Mouse (Mus musculus): Measurements from ENCODE around the gene Lifr. TPM values are rescaled to one million over a fixed set of nuclear protein-coding genes. Genes with fewer than 3 reads are reported as not detected.

Lifr gene
- polyA plus RNA-seq (2012; ENCODE audit: insufficient read depth, insufficient read length, missing spikeins) = 11.6 and 12.9 TPM in 2 replicates

DNA sequence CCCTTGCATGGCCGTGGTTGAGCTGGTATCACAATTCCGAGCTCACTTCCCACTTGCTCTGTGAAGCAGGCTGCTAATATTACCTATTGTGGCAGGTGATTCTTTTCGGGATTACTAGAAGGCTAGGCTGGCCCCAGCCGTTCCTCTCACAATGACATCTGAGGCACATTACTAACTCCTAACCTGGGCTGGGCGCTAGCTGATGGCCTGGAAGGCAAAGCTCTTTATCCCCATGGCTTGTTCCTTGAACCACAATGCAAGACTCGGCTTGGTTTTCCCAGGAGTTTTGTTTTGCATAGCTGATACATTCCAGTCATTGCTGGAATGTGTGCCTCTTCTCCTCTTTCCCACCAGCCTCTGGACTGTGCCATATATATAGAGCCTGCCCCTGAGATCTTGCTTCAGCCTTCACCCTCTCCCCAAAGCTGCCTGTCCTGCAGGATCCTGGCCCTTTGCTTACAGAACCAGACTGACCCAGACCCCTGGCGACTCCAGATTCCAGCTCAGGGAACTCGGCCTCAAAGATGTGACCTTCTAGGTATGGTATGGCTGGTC lies at the start of gene Lifr:
Lifr (plus strand) TSS at position 404 of the 555 bp plus-strand sequence.
- Histone ChIP-seq H3K4me3 (ENCODE audit: insufficient read depth, low read depth, low read length) (no peak within 1 kb of the TSS), H3K27ac (replicated peaks; ENCODE audit: low read depth, low read length) (no peak within 1 kb of the TSS), H3K4me1 (ENCODE audit: control insufficient read depth, insufficient read depth, insufficient read length, low read length) (peaks cover 5% of the 10 kb centered on the region; the same call in 1 of the 2 replicates)

DNA sequence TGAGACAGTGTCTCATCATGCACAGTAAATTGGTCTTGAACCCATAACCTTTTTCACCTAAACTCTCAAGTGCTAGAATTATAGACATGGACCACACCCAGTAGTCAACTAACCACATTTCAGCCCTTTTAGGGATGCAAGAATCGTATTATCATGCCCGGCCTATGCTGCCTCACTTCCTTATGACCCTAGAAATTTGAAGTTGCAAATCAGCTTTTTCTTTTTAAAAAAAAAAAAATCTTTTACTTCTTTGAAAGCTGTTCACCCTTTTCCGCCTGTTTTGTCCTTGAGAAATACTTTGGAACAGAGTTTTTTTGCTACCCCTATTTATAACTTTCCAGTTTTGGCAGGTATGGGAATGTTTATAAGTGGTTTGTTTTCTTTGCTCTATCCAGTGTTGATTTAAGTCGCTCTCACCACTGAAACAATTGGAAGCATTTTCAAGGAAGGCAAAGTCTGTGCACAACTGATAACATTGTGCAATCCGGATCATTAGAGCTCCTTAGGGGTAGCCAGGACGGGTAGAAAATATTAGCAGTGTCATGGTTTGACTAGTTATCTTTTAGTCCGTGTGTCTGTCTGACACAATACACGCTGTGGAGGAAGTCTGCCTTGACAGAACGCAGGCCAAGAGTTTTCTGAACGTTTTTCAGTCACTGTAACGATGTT lies 46.2 kb upstream of the Lifr start:
- peaks cover 3% of the 10 kb centered on the region; the same call in 1 of the 2 replicates for H3K4me1 ChIP-seq (ENCODE audit: control insufficient read depth, insufficient read depth, insufficient read length, low read length)
- H3K27ac ChIP-seq (replicated peaks; ENCODE audit: low read depth, low read length) = no peak overlapping the region
- H3K4me3 ChIP-seq (ENCODE audit: insufficient read depth, low read depth, low read length) = no peak overlapping the region

DNA sequence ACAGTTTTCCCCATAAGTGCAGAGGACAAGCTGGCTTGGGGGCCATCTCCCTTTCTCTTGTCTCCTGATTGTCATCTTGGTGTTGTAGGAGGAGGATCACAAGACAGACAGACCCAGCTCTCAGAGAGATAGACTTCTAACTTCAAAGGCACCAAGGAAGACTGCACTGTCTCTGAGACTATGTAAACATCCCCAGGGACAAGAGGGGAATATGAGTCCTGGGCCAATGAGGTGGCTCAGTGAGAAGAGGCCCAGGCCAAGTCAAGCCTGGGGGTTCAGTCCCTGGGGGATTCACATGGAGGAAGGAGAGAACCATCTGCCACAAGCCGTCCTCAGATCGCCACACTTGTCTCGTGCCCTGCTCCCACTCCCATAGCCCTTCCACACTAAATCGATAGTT lies 45.4 kb upstream of the Lifr start:
- no peak overlapping the region for H3K4me3 ChIP-seq (ENCODE audit: insufficient read depth, low read depth, low read length)
- H3K27ac ChIP-seq (replicated peaks; ENCODE audit: low read depth, low read length) = no peak overlapping the region
- H3K4me1 ChIP-seq (ENCODE audit: control insufficient read depth, insufficient read depth, insufficient read length, low read length) = peaks cover 3% of the 10 kb centered on the region; the same call in 1 of the 2 replicates

DNA sequence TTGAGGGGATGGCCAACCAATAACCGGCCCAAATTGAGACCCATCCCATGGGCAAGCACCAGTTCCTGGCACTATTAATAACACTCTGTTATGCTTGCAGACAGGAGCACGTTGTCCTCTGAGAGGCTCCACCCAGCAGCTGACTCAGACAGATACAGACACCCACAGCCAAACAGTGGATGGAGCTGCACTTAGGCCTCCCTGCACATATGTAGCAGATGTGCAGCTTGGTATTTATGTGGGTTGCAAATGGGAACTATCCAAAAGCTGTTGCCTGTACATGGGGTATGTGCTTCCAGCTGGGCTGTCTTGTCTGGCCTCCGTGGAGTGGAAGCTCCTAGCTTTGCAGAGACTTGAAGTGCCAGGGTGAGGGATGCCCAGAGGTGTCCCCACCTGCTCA lies 42.5 kb upstream of the Lifr start:
- Histone ChIP-seq H3K27ac (replicated peaks; ENCODE audit: low read depth, low read length) (no peak overlapping the region), H3K4me3 (ENCODE audit: insufficient read depth, low read depth, low read length) (no peak overlapping the region), H3K4me1 (ENCODE audit: control insufficient read depth, insufficient read depth, insufficient read length, low read length) (peaks cover 3% of the 10 kb centered on the region; the same call in 1 of the 2 replicates)

DNA sequence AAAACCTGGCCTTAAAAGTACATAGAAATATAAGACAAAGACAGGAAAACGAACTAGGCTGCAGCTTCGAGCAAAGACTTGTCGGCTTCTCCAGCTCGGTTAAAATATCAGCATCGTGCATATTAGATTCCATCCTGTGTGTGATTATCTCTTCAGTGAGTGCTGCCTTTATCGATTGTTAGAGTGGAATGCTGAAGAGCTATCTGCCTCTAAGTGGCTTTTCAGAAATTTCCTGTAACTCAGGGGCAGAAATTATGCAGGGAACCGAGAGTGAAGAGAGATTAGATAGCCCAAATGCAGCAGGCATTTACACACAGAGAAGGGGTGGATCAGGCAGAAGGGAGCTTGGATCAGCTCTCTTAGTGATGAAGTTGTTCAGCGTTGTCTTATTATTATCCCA lies 41.5 kb upstream of the Lifr start:
- H3K4me3 ChIP-seq (ENCODE audit: insufficient read depth, low read depth, low read length) = no peak overlapping the region
- H3K4me1 ChIP-seq (ENCODE audit: control insufficient read depth, insufficient read depth, insufficient read length, low read length) = peaks cover 3% of the 10 kb centered on the region; the same call in 1 of the 2 replicates
- no peak overlapping the region; the same call in 1 of the 2 replicates for H3K27ac ChIP-seq (replicated peaks; ENCODE audit: low read depth, low read length)

DNA sequence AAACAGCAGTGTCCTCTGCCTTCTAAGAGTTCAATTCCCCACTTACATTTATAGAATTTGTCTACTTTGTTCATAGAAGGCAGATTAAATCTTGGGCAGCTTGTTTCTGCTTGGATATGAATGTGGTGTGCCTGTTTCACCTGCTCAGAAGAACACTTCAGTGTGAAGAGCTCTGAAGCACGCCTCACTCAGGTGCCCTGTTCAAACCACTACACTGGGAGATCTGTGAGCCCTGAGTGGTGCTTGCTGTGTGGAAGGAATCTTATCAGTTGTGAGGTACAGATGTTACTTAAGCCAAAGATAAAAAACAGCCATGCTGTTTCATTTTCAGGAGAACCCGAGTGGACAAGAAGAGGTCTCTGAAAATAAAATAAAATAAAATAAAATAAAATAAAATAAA lies 38.7 kb upstream of the Lifr start:
- H3K27ac ChIP-seq (replicated peaks; ENCODE audit: low read depth, low read length) = no peak overlapping the region
- peaks cover 3% of the 10 kb centered on the region for H3K4me1 ChIP-seq (ENCODE audit: control insufficient read depth, insufficient read depth, insufficient read length, low read length)
- no peak overlapping the region for H3K4me3 ChIP-seq (ENCODE audit: insufficient read depth, low read depth, low read length)

DNA sequence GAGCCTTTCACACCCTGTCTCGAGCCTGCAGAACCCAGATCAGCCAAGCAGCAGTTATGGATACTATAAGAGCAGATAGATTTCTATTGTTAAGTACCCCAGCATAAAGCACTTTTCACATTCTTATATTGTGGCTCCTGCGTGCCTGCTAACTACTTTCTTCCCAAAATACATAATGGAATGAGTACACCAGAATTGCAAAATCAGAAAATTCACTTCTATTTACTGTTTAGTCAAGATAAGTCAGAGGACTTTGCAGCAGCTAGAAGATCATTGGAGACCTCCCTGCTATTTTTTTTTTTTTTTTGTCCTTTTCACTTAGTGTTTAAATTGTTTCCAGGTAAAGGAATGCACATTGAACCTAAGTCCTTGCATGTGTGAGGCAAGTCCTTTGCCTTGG lies 38.3 kb upstream of the Lifr start:
- Histone ChIP-seq H3K27ac (replicated peaks; ENCODE audit: low read depth, low read length) (no peak overlapping the region), H3K4me3 (ENCODE audit: insufficient read depth, low read depth, low read length) (no peak overlapping the region), H3K4me1 (ENCODE audit: control insufficient read depth, insufficient read depth, insufficient read length, low read length) (peaks cover 3% of the 10 kb centered on the region)

DNA sequence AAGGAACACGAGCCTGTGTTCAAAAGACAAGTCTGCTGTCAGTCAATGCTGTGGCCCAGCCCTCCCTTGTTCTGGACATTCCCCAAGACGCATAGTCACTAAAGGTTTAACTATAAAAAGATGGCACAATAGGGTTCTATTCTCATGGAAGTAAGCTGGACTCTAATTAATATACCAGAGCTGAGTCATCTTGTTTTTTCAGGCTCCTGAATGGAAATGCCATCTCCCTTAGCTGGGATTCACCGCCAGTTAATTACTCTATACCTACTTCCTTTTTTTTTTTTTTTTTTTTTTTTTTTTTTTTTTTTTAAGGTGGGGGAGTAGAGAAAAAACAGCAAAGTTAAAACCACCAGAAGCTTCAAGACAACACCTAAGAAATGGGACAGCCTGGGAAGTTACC lies 33.6 kb upstream of the Lifr start:
- Histone ChIP-seq H3K4me3 (ENCODE audit: insufficient read depth, low read depth, low read length) (no peak overlapping the region), H3K27ac (replicated peaks; ENCODE audit: low read depth, low read length) (no peak overlapping the region), H3K4me1 (ENCODE audit: control insufficient read depth, insufficient read depth, insufficient read length, low read length) (peaks cover 3% of the 10 kb centered on the region; the same call in 1 of the 2 replicates)

DNA sequence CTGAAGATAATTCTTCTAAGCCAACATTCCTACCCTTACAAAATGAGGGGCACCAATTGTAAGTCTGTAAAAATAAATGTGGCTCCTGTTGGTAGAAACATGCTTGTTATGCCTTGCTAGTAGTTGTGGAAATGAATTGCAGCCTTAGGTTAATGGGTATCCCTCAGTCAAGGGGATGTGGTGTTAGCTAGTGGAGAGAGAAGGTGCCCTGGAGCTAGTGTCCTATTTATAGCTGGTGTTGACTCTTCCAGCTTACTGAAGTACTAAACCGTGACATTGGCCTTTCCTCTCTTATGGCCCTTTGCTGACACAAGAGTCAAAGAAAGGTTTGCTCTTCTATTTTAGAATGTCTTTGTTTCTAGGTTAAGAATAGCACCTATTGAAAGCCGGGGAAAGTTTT lies 29.9 kb upstream of the Lifr start:
- H3K27ac ChIP-seq (replicated peaks; ENCODE audit: low read depth, low read length) = no peak overlapping the region
- no peak overlapping the region for H3K4me3 ChIP-seq (ENCODE audit: insufficient read depth, low read depth, low read length)
- H3K4me1 ChIP-seq (ENCODE audit: control insufficient read depth, insufficient read depth, insufficient read length, low read length) = peaks cover 7% of the 10 kb centered on the region

DNA sequence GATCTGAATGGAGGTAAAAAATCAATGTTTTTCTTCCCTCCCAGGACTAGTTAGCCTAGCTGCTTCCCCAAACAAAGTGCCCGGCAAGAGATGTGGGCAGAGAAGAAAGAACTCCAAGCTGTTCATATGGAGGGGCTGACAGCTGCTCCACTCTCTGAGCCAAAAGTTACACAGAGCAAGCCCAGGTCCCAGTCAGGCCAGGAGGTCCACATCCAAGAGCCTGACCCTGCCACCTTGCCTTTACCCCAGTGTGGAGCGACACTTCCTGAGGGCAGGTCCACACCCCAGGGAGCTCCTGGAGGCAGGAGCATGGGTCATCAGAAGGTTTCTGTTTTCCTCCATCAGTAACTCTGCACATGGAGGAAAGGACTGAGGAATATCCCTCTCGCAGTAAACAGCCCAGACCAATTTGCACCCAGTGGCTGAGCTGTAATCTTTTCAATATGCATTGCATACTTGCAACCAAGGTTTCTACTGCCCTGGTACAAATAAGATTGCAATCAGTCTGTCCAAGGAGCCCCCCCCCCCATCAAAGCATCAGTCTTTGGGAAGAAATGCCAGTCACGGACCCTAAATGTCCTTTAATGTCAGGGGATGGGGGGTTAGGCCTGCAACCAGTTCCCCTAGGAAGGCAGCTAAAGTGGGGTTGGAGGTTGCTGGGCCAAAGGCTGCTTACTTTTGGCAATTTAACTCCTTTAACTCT lies 28.3 kb upstream of the Lifr start:
- Histone ChIP-seq H3K4me1 (ENCODE audit: control insufficient read depth, insufficient read depth, insufficient read length, low read length) (peaks cover 4% of the 10 kb centered on the region), H3K27ac (replicated peaks; ENCODE audit: low read depth, low read length) (no peak overlapping the region), H3K4me3 (ENCODE audit: insufficient read depth, low read depth, low read length) (no peak overlapping the region)

DNA sequence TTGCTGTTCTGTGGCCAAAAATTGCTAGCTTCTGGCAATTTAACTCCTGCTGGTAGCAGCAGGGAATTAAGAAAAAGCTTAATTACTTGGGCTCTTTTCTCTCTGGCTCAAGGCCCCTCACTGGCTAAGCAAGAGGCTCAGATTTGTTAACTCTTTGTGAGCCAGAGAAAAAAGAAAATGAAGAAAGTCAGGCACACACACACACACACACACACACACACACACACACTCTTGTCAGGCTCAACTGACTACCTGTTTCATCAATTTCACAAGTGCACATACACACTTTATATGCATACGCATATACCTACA lies 27.8 kb upstream of the Lifr start:
- Histone ChIP-seq H3K27ac (replicated peaks; ENCODE audit: low read depth, low read length) (no peak overlapping the region), H3K4me3 (ENCODE audit: insufficient read depth, low read depth, low read length) (no peak overlapping the region), H3K4me1 (ENCODE audit: control insufficient read depth, insufficient read depth, insufficient read length, low read length) (peaks cover 4% of the 10 kb centered on the region)

DNA sequence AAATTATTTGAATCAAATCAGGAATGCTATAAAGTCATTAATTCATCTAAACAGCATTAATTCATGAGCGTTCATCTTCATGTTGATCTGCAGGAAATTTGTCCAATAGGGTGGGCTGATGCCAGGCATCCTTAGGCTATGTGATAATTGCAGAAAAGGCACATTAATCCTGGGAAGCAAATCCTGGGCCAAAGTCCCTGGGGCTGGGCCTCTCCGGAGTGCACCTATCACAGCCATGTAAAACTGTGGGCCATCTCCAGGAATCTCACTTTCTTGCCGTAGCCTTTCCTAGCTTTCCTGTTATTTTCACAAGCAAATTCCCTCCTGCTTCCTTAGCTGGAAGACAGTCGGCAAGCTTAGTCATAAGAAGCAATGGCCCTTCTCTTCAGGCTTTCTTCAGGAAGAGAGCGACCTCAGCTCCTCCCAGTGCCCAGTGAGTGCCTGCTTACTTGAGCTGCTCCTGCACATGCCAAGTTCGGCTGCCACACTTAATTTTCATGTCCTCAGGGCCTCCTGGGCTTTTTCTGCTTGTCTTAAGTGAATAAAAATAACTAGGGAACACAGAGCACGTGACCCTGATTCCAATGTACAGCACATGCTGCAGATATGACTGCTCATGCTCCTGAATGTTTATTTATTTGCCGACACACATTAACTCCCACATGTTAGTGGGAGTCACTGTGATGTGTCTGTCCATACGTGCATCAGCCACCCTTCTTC lies 26.7 kb upstream of the Lifr start:
- H3K27ac ChIP-seq (replicated peaks; ENCODE audit: low read depth, low read length) = no peak overlapping the region
- no peak overlapping the region for H3K4me3 ChIP-seq (ENCODE audit: insufficient read depth, low read depth, low read length)
- peaks cover 4% of the 10 kb centered on the region for H3K4me1 ChIP-seq (ENCODE audit: control insufficient read depth, insufficient read depth, insufficient read length, low read length)

DNA sequence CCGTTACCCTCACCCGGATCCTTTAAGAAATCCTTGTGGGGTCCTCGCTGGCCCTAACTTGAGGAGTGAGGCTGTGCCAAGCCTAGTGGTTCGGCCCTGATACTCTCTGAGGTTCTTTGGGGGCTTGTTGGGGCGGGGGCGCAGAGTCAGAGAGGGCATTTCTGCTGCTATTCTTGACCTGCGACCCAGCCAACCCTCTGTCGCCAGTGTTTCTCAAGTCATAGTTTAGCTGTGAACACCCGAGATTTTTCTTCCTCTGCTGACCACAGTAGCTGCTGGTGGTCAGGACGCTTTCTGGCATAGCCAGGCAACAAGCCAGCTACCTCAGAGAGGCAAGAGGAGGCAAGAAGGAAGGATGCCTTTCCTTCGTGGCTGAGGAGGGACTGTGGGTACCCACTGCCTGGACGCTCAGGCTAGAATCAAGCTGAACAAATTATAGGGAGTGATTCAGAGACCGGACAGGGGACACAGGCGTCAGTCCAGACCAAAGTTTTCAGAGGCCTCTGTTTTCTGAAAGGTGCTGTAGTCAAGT lies 25.4 kb upstream of the Lifr start:
- Histone ChIP-seq H3K27ac (replicated peaks; ENCODE audit: low read depth, low read length) (no peak overlapping the region), H3K4me3 (ENCODE audit: insufficient read depth, low read depth, low read length) (no peak overlapping the region), H3K4me1 (ENCODE audit: control insufficient read depth, insufficient read depth, insufficient read length, low read length) (peaks cover 5% of the 10 kb centered on the region)

DNA sequence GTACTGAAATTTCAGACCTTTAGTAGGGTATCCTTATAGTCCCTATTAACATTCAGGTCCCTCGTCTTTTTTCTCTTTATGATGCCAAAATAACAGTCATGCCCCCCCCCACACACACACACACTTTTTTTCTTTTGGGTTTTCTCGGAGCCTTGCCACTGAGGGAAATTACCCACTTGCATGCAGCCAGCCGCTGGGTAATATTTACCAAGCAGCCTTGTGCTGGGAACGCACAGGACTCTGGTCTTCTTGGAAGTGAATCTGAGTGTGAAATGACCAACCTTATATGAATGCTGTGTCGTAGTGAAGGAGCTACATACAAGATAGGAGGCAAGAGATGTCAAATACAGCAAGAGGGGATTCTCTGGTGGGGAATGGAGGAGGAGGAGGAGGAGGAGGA lies 24.8 kb upstream of the Lifr start:
- Histone ChIP-seq H3K27ac (replicated peaks; ENCODE audit: low read depth, low read length) (no peak overlapping the region), H3K4me3 (ENCODE audit: insufficient read depth, low read depth, low read length) (no peak overlapping the region), H3K4me1 (ENCODE audit: control insufficient read depth, insufficient read depth, insufficient read length, low read length) (peaks cover 5% of the 10 kb centered on the region)

DNA sequence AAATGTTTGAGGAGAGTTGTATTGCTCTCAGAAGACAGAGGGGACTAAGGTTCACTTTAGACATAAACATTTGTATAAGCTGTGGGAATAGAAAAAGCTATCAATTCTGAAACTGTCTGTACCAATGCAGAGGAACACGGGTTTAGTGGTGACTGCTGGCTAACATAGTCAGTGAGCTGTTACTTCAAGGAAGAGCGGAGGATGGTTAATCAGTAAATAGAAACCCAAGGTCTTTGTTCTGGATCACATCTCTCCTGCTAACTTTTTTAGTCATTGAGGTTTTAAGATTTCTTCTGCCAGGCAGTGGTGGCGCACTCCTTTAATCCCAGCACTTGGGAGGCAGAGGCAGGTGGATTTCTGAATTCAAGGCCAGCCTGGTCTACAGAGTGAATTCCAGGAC lies 23.7 kb upstream of the Lifr start:
- Histone ChIP-seq H3K4me1 (ENCODE audit: control insufficient read depth, insufficient read depth, insufficient read length, low read length) (peaks cover 5% of the 10 kb centered on the region), H3K27ac (replicated peaks; ENCODE audit: low read depth, low read length) (no peak overlapping the region), H3K4me3 (ENCODE audit: insufficient read depth, low read depth, low read length) (no peak overlapping the region)
